Comparison of ENCODE assay signal across 24 mouse cellular contexts in the genomic region with DNA sequence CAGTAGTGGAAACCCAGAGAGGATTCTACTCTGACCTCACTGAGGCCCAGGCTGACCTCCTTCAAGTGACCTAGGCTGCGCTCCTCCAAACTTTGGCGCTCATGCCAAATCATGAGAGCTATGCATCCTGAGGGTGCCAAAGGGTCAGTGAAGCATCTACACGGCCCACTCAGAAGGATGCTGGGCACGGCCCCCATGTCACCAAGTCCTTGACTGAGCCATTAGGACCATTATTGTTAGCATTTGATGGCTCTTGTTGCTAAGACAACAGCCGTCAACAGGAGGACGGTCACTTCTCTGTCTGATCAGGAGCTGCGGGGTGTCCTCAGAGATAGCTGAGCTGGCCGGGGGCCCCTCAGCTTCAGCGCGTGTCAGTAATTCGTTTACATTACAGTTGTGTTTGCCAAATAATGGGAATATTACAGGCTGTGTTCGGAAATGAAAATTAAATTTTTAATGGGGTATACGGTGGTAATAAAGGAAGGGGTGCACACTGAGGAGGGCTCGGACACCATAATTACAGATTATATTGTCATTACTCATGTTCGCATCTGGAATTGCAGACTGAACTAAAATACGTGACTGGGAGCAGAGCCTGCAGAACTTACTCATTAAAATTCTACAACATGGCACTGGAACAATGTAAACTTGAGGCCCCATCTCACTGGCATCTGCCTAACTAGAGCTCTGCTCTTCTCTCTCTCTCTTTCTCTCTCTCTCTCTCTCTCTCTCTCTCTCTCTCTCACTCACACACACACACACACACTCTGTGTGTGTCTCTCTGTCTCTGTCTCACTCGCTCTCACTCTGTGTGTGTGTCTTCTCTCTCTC.
DNase-seq lines count a peak whose midpoint lies in the region; ATAC-seq and TF ChIP-seq lines count a peak whose summit lies in the region.
"Had no signal": no experiment of that assay in that cellular context is flagged by ENCODE, and none has a peak within 500 bp of the region (broad histone marks: within the 10 kb centered on the region; RNA-seq: fewer than 3 reads in every experiment).

No protein-coding gene starts in this region.

- WGBS in embryonic facial prominence, embryonic 12.5 days, result 83% methylated on average over 17 of the region's 17 CpGs
- 83% methylated on average over 17 of the region's 17 CpGs for WGBS in embryonic facial prominence, embryonic 10.5 days
- 71% methylated on average over 17 of the region's 17 CpGs for WGBS in kidney, embryonic 16.5 days
- WGBS in kidney, adult 2 months, result 78% methylated on average over 17 of the region's 17 CpGs
- 55% methylated on average over 17 of the region's 17 CpGs for WGBS in forebrain, embryonic 15.5 days

- DNase-seq in embryonic facial prominence, embryonic 10.5 days (ENCODE audit: low spot score), result no peak
- DNase-seq in kidney, adult 2 months, result no peak
- DNase-seq in retina, embryonic 14.5 days (ENCODE audit: low spot score), result peak; percentile 70
- no peak for DNase-seq in cerebellum, adult 9-11 months
- DNase-seq: adrenal gland, postnatal 10 days; cerebellum, adult 2 months; cerebellum, postnatal 36 days; embryo, embryonic 11 days; gastrocnemius, postnatal 10 days; kidney, postnatal 4 days; liver, postnatal 0 days; thymus, postnatal 36 days had no signal

- TF ChIP-seq CTCF in kidney, adult 2 months (conservative IDR thresholded peaks at IDR 0.05; ENCODE audit: insufficient read depth, insufficient read length, low read depth, low read length), result no peak

- no peak overlapping the region for H3K27ac ChIP-seq in embryonic facial prominence, embryonic 12.5 days
- no peak overlapping the region for H3K27ac ChIP-seq in embryonic facial prominence, embryonic 10.5 days (replicated peaks)
- no peak overlapping the region for H3K27ac ChIP-seq in kidney, embryonic 16.5 days (ENCODE audit: low read length)
- H3K27ac ChIP-seq in kidney, adult 2 months (ENCODE audit: insufficient read depth, low read depth, low read length), result no peak overlapping the region
- H3K27ac ChIP-seq in forebrain, embryonic 15.5 days (replicated peaks), result no peak overlapping the region
- H3K27ac ChIP-seq: embryonic facial prominence, embryonic 15.5 days; heart, embryonic 10.5 days; limb, embryonic 12.5 days; macrophage; stomach, embryonic 15.5 days had no signal

- ATAC-seq in embryonic facial prominence, embryonic 12.5 days (ENCODE audit: insufficient number of reproducible peaks, insufficient read depth, low FRiP score, low TSS enrichment), result peak; percentile 28; the same call in 1 of the 2 replicates
- peak; percentile 35; the same call in 1 of the 2 replicates for ATAC-seq in kidney, embryonic 16.5 days (ENCODE audit: low FRiP score, low TSS enrichment)
- ATAC-seq in forebrain, embryonic 15.5 days (replicated peaks), result peak; percentile 17; the same call in 1 of the 2 replicates
- ATAC-seq: activated CD4-positive, CD25-positive, alpha-beta regulatory T cell, adult 4 months; liver, postnatal 0 days; lung, postnatal 0 days had no signal

- no peaks in the 10 kb centered on the region for H3K27me3 ChIP-seq in embryonic facial prominence, embryonic 12.5 days
- no peaks in the 10 kb centered on the region for H3K27me3 ChIP-seq in embryonic facial prominence, embryonic 10.5 days (replicated peaks; ENCODE audit: low read depth, poor library complexity, severe bottlenecking)
- no peaks in the 10 kb centered on the region for H3K27me3 ChIP-seq in kidney, embryonic 16.5 days (ENCODE audit: insufficient read depth, low read length)
- no peaks in the 10 kb centered on the region for H3K27me3 ChIP-seq in kidney, adult 2 months (replicated peaks; ENCODE audit: control insufficient read depth, insufficient read depth, low read length)
- no peaks in the 10 kb centered on the region for H3K27me3 ChIP-seq in forebrain, embryonic 15.5 days
- H3K27me3 ChIP-seq: embryonic facial prominence, embryonic 15.5 days; limb, embryonic 12.5 days; stomach, embryonic 15.5 days had no signal

- H3K9me3 ChIP-seq in embryonic facial prominence, embryonic 12.5 days, result no peaks in the 10 kb centered on the region
- no peaks in the 10 kb centered on the region for H3K9me3 ChIP-seq in embryonic facial prominence, embryonic 10.5 days
- H3K9me3 ChIP-seq in kidney, embryonic 16.5 days (ENCODE audit: low read length), result no peaks in the 10 kb centered on the region
- no peaks in the 10 kb centered on the region for H3K9me3 ChIP-seq in forebrain, embryonic 15.5 days
- H3K9me3 ChIP-seq: embryonic facial prominence, embryonic 15.5 days; heart, embryonic 10.5 days; limb, embryonic 12.5 days; stomach, embryonic 15.5 days had no signal

- no peaks in the 10 kb centered on the region for H3K4me1 ChIP-seq in embryonic facial prominence, embryonic 12.5 days
- 0 out of 2 replicates have a peak, but pooled peaks cover 2% of the 10 kb centered on the region for H3K4me1 ChIP-seq in embryonic facial prominence, embryonic 10.5 days
- no peaks in the 10 kb centered on the region for H3K4me1 ChIP-seq in kidney, embryonic 16.5 days (ENCODE audit: insufficient read depth, low read length)
- no peaks in the 10 kb centered on the region for H3K4me1 ChIP-seq in kidney, adult 2 months (ENCODE audit: control insufficient read depth, insufficient read depth, low read length)
- peaks cover 9% of the 10 kb centered on the region for H3K4me1 ChIP-seq in forebrain, embryonic 15.5 days
- H3K4me1 ChIP-seq: embryonic facial prominence, embryonic 15.5 days; heart, embryonic 10.5 days; limb, embryonic 12.5 days; stomach, embryonic 15.5 days had no signal

- no peaks in the 10 kb centered on the region for H3K36me3 ChIP-seq in embryonic facial prominence, embryonic 12.5 days
- no peaks in the 10 kb centered on the region for H3K36me3 ChIP-seq in embryonic facial prominence, embryonic 10.5 days (replicated peaks)
- H3K36me3 ChIP-seq in kidney, embryonic 16.5 days (ENCODE audit: insufficient read depth, low read length), result no peaks in the 10 kb centered on the region
- H3K36me3 ChIP-seq in kidney, adult 2 months (ENCODE audit: control insufficient read depth, insufficient read depth, low read length), result no peaks in the 10 kb centered on the region
- H3K36me3 ChIP-seq in forebrain, embryonic 15.5 days, result no peaks in the 10 kb centered on the region
- H3K36me3 ChIP-seq: embryonic facial prominence, embryonic 15.5 days; heart, embryonic 10.5 days; limb, embryonic 12.5 days; stomach, embryonic 15.5 days had no signal

- no peak for TF ChIP-seq POLR2A in kidney, adult 2 months (IDR thresholded peaks at IDR 0.05; ENCODE audit: low read depth, low read length)

- no peak overlapping the region for H3K4me2 ChIP-seq in embryonic facial prominence, embryonic 12.5 days (replicated peaks)
- no peak overlapping the region for H3K4me2 ChIP-seq in kidney, embryonic 16.5 days (replicated peaks; ENCODE audit: low read depth, low read length)
- no peak overlapping the region for H3K4me2 ChIP-seq in forebrain, embryonic 15.5 days (replicated peaks)
- H3K4me2 ChIP-seq: embryonic facial prominence, embryonic 15.5 days; limb, embryonic 12.5 days; liver, embryonic 11.5 days; stomach, embryonic 15.5 days had no signal

- H3K4me3 ChIP-seq in embryonic facial prominence, embryonic 12.5 days, result no peak overlapping the region
- H3K4me3 ChIP-seq in embryonic facial prominence, embryonic 10.5 days, result no peak overlapping the region
- H3K4me3 ChIP-seq in kidney, embryonic 16.5 days (ENCODE audit: low read length), result no peak overlapping the region
- no peak overlapping the region for H3K4me3 ChIP-seq in kidney, adult 2 months (ENCODE audit: insufficient read depth, low read depth, low read length)
- H3K4me3 ChIP-seq in forebrain, embryonic 15.5 days, result no peak overlapping the region
- H3K4me3 ChIP-seq: embryonic facial prominence, embryonic 15.5 days; heart, embryonic 10.5 days; limb, embryonic 12.5 days; myocyte; stomach, embryonic 15.5 days had no signal

- no peak overlapping the region for H3K9ac ChIP-seq in embryonic facial prominence, embryonic 12.5 days
- H3K9ac ChIP-seq in kidney, embryonic 16.5 days (replicated peaks; ENCODE audit: low read length), result no peak overlapping the region
- H3K9ac ChIP-seq in forebrain, embryonic 15.5 days (replicated peaks), result no peak overlapping the region
- H3K9ac ChIP-seq: embryonic facial prominence, embryonic 15.5 days; limb, embryonic 12.5 days; liver, postnatal 0 days; stomach, embryonic 15.5 days had no signal
